Mouse (Mus musculus) heart, embryonic 12.5 days (tissue): Measurements from ENCODE around the gene Prrc2a. TPM values are rescaled to one million over a fixed set of nuclear protein-coding genes. Genes with fewer than 3 reads are reported as not detected.

ENCODE experiments used
- ATAC-seq: fragments of 200-750 bp; cut with Nextera tagmentation; 2 replicates; pipeline ENCODE4 v1.8.0; 2017; ENCODE audit warnings: moderate TSS enrichment, moderate library complexity; ENCODE audit not compliant: insufficient number of reproducible peaks, low FRiP score
- H3K27ac ChIP-seq: fragments of 300-500 bp; sonication (generic); 2 replicates; pipeline ENCODE4 v1.5.1; 2016; ENCODE audit warnings: mild to moderate bottlenecking, moderate library complexity; ENCODE audit not compliant: poor library complexity, severe bottlenecking
- H3K27me3 ChIP-seq: fragments of 300-500 bp; sonication (generic); replicated peaks from 2 replicates; pipeline ENCODE4 v1.6.1; 2016; ENCODE audit warnings: mild to moderate bottlenecking, moderate library complexity
- H3K36me3 ChIP-seq: fragments of 300-500 bp; sonication (generic); 2 replicates; pipeline ENCODE4 v1.6.1; 2016; ENCODE audit warnings: mild to moderate bottlenecking, moderate library complexity
- H3K4me1 ChIP-seq: fragments of 300-500 bp; sonication (generic); replicated peaks from 2 replicates; pipeline ENCODE4 v1.6.1; 2016; ENCODE audit warnings: mild to moderate bottlenecking
- H3K4me2 ChIP-seq: fragments of 300-500 bp; sonication (generic); 2 replicates; pipeline ENCODE4 v1.6.1; 2016; ENCODE audit warnings: mild to moderate bottlenecking, moderate library complexity
- H3K4me3 ChIP-seq: fragments of 300-500 bp; sonication (generic); 2 replicates; pipeline ENCODE4 v1.5.1; 2016; ENCODE audit warnings: mild to moderate bottlenecking
- H3K9ac ChIP-seq: fragments of 300-500 bp; sonication (generic); 2 replicates; pipeline ENCODE4 v1.6.1; 2016; ENCODE audit warnings: mild to moderate bottlenecking, moderate library complexity
- H3K9me3 ChIP-seq: fragments of 300-500 bp; sonication (generic); replicated peaks from 2 replicates; pipeline ENCODE4 v1.6.1; 2016; ENCODE audit warnings: mild to moderate bottlenecking, moderate library complexity
- WGBS: fragments of 180-500 bp; shearing (Covaris S2); methylation state at CpG from one replicate; pipeline ENCODE4 v1.1.7; 2016; 5-methylcytosine and 5-hydroxymethylcytosine counted together
- polyA plus RNA-seq: library from polyadenylated mRNA; unstranded; fragments of >200 nt; fragmentation: Nextera tagmentation; extraction: Ambion mirVana; gene quantifications from 2 replicates; pipeline ENCODE4 v1.2.1, GENCODE M21; 2016

The Prrc2a gene
- polyA plus RNA-seq, 1 experiment from 2014 or later, result 132 TPM

DNA sequence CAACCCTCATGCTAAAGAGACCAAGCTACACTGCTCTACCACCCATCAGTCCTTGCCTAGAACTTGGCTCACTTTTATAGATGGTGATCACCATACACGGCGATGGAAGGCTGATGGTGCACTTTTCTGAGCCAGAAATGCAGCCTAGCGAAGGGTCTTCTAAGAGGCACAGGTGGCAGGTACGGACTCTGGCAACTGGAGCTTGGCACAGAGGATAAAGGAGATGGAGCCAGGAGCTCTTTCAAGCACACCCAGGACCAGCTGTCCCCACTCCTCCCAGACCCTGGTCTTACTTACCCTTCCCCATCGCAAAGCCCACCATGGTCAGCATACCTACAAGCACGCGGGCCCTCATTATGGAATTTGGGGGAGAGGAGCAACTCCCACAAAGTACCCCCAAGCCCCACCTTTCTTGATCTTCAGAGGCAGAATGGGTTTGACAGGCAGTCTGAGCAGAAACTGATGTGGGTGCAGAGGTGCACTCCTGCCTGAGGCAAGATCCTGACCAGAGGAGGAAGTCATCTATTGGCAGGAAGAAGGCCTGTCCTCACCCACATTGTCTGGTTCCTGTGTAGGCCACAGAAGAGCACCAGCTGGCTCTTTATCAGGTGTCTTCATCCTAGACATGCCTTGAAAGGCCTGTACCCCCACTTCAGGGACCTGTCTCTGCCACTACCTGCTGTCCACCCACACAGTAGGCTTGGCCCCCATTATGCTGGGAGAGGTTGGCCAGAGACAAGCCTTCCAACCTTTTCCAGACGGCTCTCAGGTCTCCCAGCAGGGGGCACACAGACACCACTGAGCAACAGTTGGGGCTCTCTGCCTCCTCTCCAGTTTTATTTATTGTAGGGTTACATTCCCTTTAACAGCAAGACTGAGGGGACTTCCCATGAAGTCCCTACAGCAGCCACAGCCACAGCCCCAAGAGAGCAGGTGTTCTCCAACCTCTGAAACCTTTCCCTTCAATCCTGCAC lies 49.4 kb downstream of the Prrc2a start, which contains the start of gene Ly6g5b:
TSS of gene Ly6g5b (minus strand) at position 383 of the 974 bp plus-strand sequence.
- Histone ChIP-seq H3K27me3 (0 out of 2 replicates have a peak, but pooled peaks cover 3% of the 10 kb centered on the region), H3K4me3 (no peak within 1 kb of the TSS), H3K36me3 (peaks cover 57% of the 10 kb centered on the region), H3K27ac (no peak within 1 kb of the TSS), H3K9me3 (no peaks in the 10 kb centered on the region), H3K4me2 (no peak within 1 kb of the TSS), H3K4me1 (peaks cover 8% of the 10 kb centered on the region), H3K9ac (no peak within 1 kb of the TSS)
- no peak for ATAC-seq
- 84% methylated on average over 8 of the region's 8 CpGs for WGBS

- Histone ChIP-seq H3K27me3 (0 out of 2 replicates have a peak, but pooled peaks cover 3% of the 10 kb centered on the region), H3K4me1 (no peaks in the 10 kb centered on the region), H3K36me3 (peaks cover 29% of the 10 kb centered on the region), H3K9me3 (no peaks in the 10 kb centered on the region), H3K9ac (no peak overlapping the region), H3K27ac (0 out of 2 replicates have a peak overlapping the region, but pooled peaks have one; percentile 41), H3K4me3 (no peak overlapping the region), H3K4me2 (peak overlapping the region; percentile 38; the same call in 1 of the 2 replicates)
- ATAC-seq, result no peak
- 50% methylated on average over 9 of the region's 9 CpGs for WGBS
These were observed 52.9 kb downstream of the Prrc2a start for GRCm38 (mm10) chr17:35111774-35112173.

DNA sequence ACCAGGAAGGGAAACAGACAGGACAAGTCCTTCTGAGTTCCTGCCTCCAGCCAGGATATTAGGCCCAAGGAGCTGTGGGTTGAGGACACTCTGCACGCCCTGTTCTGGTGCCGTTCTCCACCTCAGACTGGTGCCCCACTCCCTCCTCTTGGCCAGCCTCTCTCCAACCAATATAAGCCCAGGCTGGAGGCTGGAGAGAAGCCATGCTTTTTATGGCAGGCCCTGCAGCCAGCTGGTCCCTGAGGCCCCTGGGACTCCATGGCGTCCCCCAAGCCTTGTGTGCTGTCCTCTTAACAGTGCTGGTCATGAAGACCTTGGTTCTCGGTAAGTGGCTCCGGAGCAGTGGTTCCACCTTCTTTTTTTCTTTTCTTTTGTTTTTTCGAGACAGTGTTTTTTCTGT lies 56.6 kb downstream of the Prrc2a start, which contains the start of gene Ly6g5c:
TSS of gene Ly6g5c (plus strand) at position 183 of the 400 bp plus-strand sequence.
- Histone ChIP-seq H3K27me3 (0 out of 2 replicates have a peak, but pooled peaks cover 3% of the 10 kb centered on the region), H3K9me3 (no peaks in the 10 kb centered on the region), H3K27ac (no peak within 1 kb of the TSS), H3K4me2 (no peak within 1 kb of the TSS), H3K4me1 (peaks cover 6% of the 10 kb centered on the region), H3K36me3 (peaks cover 9% of the 10 kb centered on the region), H3K9ac (no peak within 1 kb of the TSS), H3K4me3 (no peak within 1 kb of the TSS)
- whole genome bisulfite sequencing, result 78% methylated on average over 6 of the region's 6 CpGs
- ATAC-seq, result no peak

DNA sequence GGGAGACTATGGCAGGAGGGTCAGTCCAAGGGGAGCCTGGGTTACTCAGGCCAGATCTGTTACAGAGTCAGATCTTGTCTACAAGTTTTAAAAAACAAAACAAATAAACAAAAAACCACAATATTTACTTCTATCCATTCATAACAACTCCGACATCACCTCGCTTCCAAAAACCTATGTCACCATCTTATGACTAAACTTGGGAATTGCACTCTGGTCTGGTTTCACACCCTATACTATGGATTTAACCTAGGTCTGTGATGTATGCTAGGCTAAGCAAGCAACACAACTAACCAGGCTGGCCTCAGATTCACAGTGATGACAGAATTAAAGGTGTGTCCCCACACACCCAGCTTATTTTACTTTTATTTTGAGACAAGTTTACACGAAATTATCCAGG lies 58.2 kb downstream of the Prrc2a start:
- 68% methylated on average over 3 of the region's 3 CpGs for WGBS
- ATAC-seq, result no peak

DNA sequence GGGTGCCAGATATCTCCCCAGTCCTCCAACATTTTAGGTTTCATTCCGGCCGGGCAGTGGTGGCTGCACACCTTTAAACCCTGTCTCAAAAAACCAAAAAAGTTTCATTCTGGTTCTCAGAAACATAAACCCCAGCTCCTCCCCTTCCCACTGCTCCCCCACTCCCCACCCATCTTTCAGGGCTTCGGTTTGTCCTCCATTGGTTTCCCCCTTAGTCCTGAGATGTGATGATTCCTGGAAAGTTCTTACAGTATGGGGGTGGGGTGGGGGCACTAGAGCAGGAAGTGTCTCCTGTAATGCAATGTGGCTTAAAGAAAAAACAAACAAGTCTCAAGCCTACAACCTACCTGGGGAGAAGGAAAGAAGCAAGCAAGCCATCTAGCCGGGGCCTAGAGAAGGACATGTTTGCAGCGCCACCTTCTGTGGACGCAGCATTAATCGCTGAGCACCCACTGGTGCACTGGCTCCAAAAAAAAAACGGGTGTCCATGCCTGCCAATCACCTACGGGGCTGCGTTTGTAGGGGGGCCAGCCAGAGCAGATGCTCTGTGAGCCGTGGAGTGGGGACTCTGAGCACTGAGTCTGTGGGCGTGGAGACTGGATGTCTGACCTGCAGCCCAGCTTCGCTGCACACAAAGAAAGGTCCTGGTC lies 58.8 kb downstream of the Prrc2a start:
- peak overlapping the region; percentile 29; the same call in 1 of the 2 replicates for H3K4me2 ChIP-seq
- H3K9ac ChIP-seq, result peak overlapping the region; percentile 52
- H3K27me3 ChIP-seq, result no peaks in the 10 kb centered on the region
- peaks cover 24% of the 10 kb centered on the region for H3K4me1 ChIP-seq
- whole genome bisulfite sequencing, result 29% methylated on average over 13 of the region's 13 CpGs
- no peak overlapping the region for H3K27ac ChIP-seq
- no peaks in the 10 kb centered on the region for H3K9me3 ChIP-seq
- H3K36me3 ChIP-seq, result peaks cover 31% of the 10 kb centered on the region
- no peak overlapping the region for H3K4me3 ChIP-seq
- no peak for ATAC-seq

More for the DNA sequence above, 58.2 kb downstream of the Prrc2a start:
- Histone ChIP-seq H3K27ac (no peak overlapping the region), H3K9ac (no peak overlapping the region), H3K9me3 (no peaks in the 10 kb centered on the region), H3K4me2 (no peak overlapping the region), H3K4me3 (no peak overlapping the region), H3K4me1 (peaks cover 19% of the 10 kb centered on the region), H3K27me3 (0 out of 2 replicates have a peak, but pooled peaks cover 3% of the 10 kb centered on the region), H3K36me3 (peaks cover 25% of the 10 kb centered on the region)

DNA sequence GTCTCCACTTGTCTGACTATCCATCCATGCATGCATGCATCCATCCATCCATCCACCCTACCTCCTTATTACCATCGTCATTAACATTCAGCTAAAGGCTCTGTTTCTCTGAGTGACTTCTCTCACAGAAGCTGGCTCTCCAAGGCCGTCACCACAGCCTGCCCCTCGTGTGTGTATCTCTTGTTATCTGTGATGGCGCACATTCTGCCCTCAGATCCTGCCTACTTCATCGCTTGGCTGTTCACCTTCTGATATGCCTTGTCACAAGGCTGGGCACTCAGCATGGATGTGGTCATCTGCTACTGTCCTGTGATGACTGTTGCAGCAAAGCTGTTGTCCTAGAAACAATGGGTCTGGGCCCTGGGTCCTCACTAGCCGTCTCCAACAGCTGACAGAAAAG lies 59.9 kb downstream of the Prrc2a start:
- Histone ChIP-seq H3K27me3 (no peaks in the 10 kb centered on the region), H3K27ac (no peak overlapping the region), H3K9ac (no peak overlapping the region), H3K4me3 (no peak overlapping the region), H3K36me3 (peaks cover 42% of the 10 kb centered on the region), H3K9me3 (no peaks in the 10 kb centered on the region), H3K4me1 (peaks cover 29% of the 10 kb centered on the region), H3K4me2 (no peak overlapping the region)
- 52% methylated on average over 6 of the region's 6 CpGs for WGBS
- no peak for ATAC-seq

DNA sequence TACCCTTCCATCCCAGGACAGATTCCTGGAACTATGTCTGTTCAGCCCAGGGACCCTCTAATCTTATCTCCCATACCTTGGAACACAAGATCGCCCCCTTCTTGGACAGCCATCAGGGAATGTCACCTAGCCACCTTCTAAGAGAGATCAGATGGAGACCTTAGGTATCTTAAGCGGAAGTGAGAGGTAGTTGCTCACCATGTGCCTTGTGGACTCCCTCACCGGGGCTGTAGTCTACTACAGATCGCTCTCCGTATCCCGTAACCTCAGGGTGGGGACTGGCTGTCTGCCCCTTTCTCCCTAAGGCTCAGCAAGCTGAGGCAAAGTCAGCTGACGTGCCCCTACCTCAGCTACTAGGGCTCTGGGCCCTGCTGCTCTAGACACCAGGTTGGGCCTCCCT lies 60.6 kb downstream of the Prrc2a start:
- Histone ChIP-seq H3K36me3 (peaks cover 49% of the 10 kb centered on the region), H3K4me1 (peaks cover 29% of the 10 kb centered on the region), H3K27ac (no peak overlapping the region), H3K9ac (no peak overlapping the region), H3K27me3 (no peaks in the 10 kb centered on the region), H3K4me2 (no peak overlapping the region), H3K9me3 (no peaks in the 10 kb centered on the region), H3K4me3 (no peak overlapping the region)
- ATAC-seq, result no peak
- WGBS, result 83% methylated on average over 7 of the region's 7 CpGs

GRCm38 (mm10) chr17:35103221-35103690 lies 61.4 kb downstream of the Prrc2a start:
- WGBS, result 52% methylated on average over 6 of the region's 6 CpGs
- Histone ChIP-seq H3K9ac (no peak overlapping the region), H3K36me3 (peaks cover 57% of the 10 kb centered on the region)

DNA sequence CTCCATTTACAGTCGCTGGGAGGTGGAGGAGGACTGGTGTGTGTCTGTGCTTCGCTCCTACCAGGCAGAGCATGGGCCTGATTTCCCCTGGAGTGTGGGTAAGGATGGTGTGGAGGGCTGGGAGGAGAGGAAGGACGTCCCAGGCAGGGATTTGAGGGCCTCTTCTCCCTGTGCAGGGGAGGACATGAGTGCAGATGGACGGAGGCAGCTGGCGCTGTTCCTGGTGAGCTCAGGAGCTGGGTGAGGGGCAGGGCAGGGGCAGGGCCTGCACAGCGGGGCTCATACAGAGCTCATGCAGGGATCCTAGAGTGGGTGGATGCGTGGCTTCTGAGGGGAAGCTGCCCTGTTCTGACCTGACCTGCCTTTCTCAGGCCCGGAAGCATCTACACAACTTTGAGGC lies 62.4 kb downstream of the Prrc2a start:
- Histone ChIP-seq H3K27ac (no peak overlapping the region), H3K9me3 (no peaks in the 10 kb centered on the region), H3K4me1 (peaks cover 29% of the 10 kb centered on the region), H3K36me3 (peaks cover 66% of the 10 kb centered on the region), H3K27me3 (no peaks in the 10 kb centered on the region), H3K4me2 (no peak overlapping the region), H3K9ac (no peak overlapping the region), H3K4me3 (no peak overlapping the region)
- ATAC-seq, result no peak
- 69% methylated on average over 8 of the region's 8 CpGs for WGBS

More at GRCm38 (mm10) chr17:35103221-35103690, 61.4 kb downstream of the Prrc2a start:
- H3K4me3 ChIP-seq, result no peak overlapping the region
- ATAC-seq, result no peak
- H3K4me1 ChIP-seq, result peaks cover 29% of the 10 kb centered on the region
- no peaks in the 10 kb centered on the region for H3K27me3 ChIP-seq
- H3K4me2 ChIP-seq, result no peak overlapping the region
- no peak overlapping the region for H3K27ac ChIP-seq
- H3K9me3 ChIP-seq, result no peaks in the 10 kb centered on the region

- H3K4me3 ChIP-seq, result no peak overlapping the region
- no peak overlapping the region for H3K27ac ChIP-seq
- no peak for ATAC-seq
- peaks cover 29% of the 10 kb centered on the region for H3K4me1 ChIP-seq
- peaks cover 77% of the 10 kb centered on the region for H3K36me3 ChIP-seq
- no peak overlapping the region for H3K9ac ChIP-seq
- no peak overlapping the region for H3K4me2 ChIP-seq
- no peaks in the 10 kb centered on the region for H3K9me3 ChIP-seq
- 87% methylated on average over 11 of the region's 11 CpGs for WGBS
- no peaks in the 10 kb centered on the region for H3K27me3 ChIP-seq
These were observed 63.5 kb downstream of the Prrc2a start for GRCm38 (mm10) chr17:35101161-35101560.
